In the genomic region with DNA sequence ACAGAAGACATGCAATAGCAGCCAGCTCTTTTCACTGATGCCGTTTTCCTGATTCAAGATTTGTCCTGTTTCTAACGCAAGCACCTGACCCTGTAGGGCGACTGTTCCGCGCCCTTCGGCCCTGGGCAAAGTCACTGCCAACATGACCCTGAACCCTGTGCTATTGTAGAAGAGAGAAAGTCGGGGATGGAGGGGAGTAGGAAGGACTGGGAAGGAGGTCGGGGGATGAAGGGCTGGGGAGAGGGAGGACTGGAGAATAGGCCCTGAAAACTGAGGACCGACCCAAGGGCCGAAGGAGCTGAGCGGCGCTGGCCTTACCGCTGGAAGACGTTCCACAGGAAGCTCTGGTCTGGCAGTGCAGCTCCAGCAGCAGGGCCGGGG, we compare ENCODE assay signal across 8 mouse cellular contexts. TPM values are rescaled to one million over a fixed set of nuclear protein-coding genes. Genes with fewer than 3 reads are reported as not detected.
DNase-seq lines count a peak whose midpoint lies in the region; ATAC-seq and TF ChIP-seq lines count a peak whose summit lies in the region.

No protein-coding gene starts in this region.

- peaks cover 2% of the 10 kb centered on the region for H3K79me2 ChIP-seq in heart, adult 2 months (replicated peaks; ENCODE audit: control insufficient read depth, insufficient read depth, low read length)

- TF ChIP-seq CTCF in heart, adult 2 months (IDR thresholded peaks at IDR 0.05) = no peak
- TF ChIP-seq CTCF in ES-Bruce4 (IDR thresholded peaks at IDR 0.05; ENCODE audit: low read depth, low read length) = no peak
- no peak for TF ChIP-seq CTCF in forebrain, postnatal 0 days (IDR thresholded peaks at IDR 0.05; ENCODE audit: low read depth)
- no peak for TF ChIP-seq CTCF in liver, embryonic 14.5 days (IDR thresholded peaks at IDR 0.05; ENCODE audit: low read depth)

- WGBS in heart, adult 2 months = 2% methylated on average over 15 of the region's 15 CpGs
- 3% methylated on average over 15 of the region's 15 CpGs for WGBS in forebrain, postnatal 0 days
- 2% methylated on average over 15 of the region's 15 CpGs for WGBS in liver, embryonic 14.5 days (ENCODE audit: insufficient replicate concordance)

- peak overlapping the region; percentile 99 for H3K4me3 ChIP-seq in heart, adult 2 months
- peak overlapping the region; percentile 83 for H3K4me3 ChIP-seq in ES-Bruce4 (ENCODE audit: low read depth, low read length)
- H3K4me3 ChIP-seq in forebrain, postnatal 0 days (ENCODE audit: low read depth, low read length) = peak overlapping the region; percentile 72
- H3K4me3 ChIP-seq in liver, embryonic 14.5 days (ENCODE audit: insufficient read depth in 1 of 2, low read depth in 2 of 2, low read length in 2 of 2) = peak overlapping the region; percentile 79 to 97

- intact Hi-C loops in heart, adult 2 months (cut with DNase I) = no loop called here

- H3K36me3 ChIP-seq in heart, adult 2 months (ENCODE audit: control insufficient read depth, insufficient read depth, low read length) = peaks cover 11% of the 10 kb centered on the region; the same call in 1 of the 2 replicates
- no peaks in the 10 kb centered on the region; the same call in 1 of the 2 replicates for H3K36me3 ChIP-seq in ES-Bruce4 (ENCODE audit: control insufficient read depth, insufficient read depth, low read length, poor library complexity, severe bottlenecking)
- H3K36me3 ChIP-seq in forebrain, postnatal 0 days (ENCODE audit: insufficient read depth) = peaks cover 24% of the 10 kb centered on the region
- peaks cover 5% of the 10 kb centered on the region for H3K36me3 ChIP-seq in liver, embryonic 14.5 days (replicated peaks; ENCODE audit: control insufficient read depth, insufficient read depth, low read depth)

- TF ChIP-seq EP300 in heart, adult 2 months (IDR thresholded peaks at IDR 0.05; ENCODE audit: insufficient read depth, low read depth, low read length) = no peak
- no peak for TF ChIP-seq EP300 in ES-Bruce4 (IDR thresholded peaks at IDR 0.05; ENCODE audit: insufficient read depth, low read depth, low read length)
- TF ChIP-seq EP300 in liver, embryonic 14.5 days (IDR thresholded peaks at IDR 0.05; ENCODE audit: low read depth) = no peak

- no peaks in the 10 kb centered on the region for H3K9me3 ChIP-seq in ES-Bruce4 (replicated peaks; ENCODE audit: control insufficient read depth, insufficient read depth, low read length, poor library complexity, severe bottlenecking)
- H3K9me3 ChIP-seq in forebrain, postnatal 0 days (ENCODE audit: low read length) = no peaks in the 10 kb centered on the region
- no peaks in the 10 kb centered on the region for H3K9me3 ChIP-seq in liver, embryonic 14.5 days (ENCODE audit: control insufficient read depth, low read length)

- peak overlapping the region; percentile 90 for H3K4me2 ChIP-seq in forebrain, postnatal 0 days (ENCODE audit: low read depth)
- H3K4me2 ChIP-seq in liver, embryonic 14.5 days (ENCODE audit: low read depth) = peak overlapping the region; percentile 93

- H3K27ac ChIP-seq in heart, adult 2 months = peak overlapping the region; percentile 87
- no peak overlapping the region for H3K27ac ChIP-seq in ES-Bruce4 (ENCODE audit: insufficient read depth, low read length)
- H3K27ac ChIP-seq in forebrain, postnatal 0 days (ENCODE audit: low read depth, low read length) = peak overlapping the region; percentile 78
- H3K27ac ChIP-seq in liver, embryonic 14.5 days = peak overlapping the region; percentile 48

- ATAC-seq in forebrain, postnatal 0 days = no peak
- peak; percentile 35; the same call in 1 of the 2 replicates for ATAC-seq in liver, embryonic 14.5 days (ENCODE audit: insufficient read depth)

- peak overlapping the region; percentile 85 for H3K9ac ChIP-seq in heart, adult 2 months (ENCODE audit: low read depth, low read length)
- peak overlapping the region; percentile 88 for H3K9ac ChIP-seq in ES-Bruce4 (ENCODE audit: low read depth, poor library complexity, severe bottlenecking)
- peak overlapping the region; percentile 90 for H3K9ac ChIP-seq in forebrain, postnatal 0 days
- H3K9ac ChIP-seq in liver, embryonic 14.5 days (replicated peaks) = peak overlapping the region; percentile 91

- no peaks in the 10 kb centered on the region for H3K27me3 ChIP-seq in heart, adult 2 months (ENCODE audit: control insufficient read depth, insufficient read depth, low read length)
- H3K27me3 ChIP-seq in ES-Bruce4 (ENCODE audit: control insufficient read depth, insufficient read depth, low read length, poor library complexity, severe bottlenecking) = no peaks in the 10 kb centered on the region
- no peaks in the 10 kb centered on the region for H3K27me3 ChIP-seq in forebrain, postnatal 0 days (ENCODE audit: insufficient read depth, low read length)
- H3K27me3 ChIP-seq in liver, embryonic 14.5 days (ENCODE audit: control insufficient read depth, insufficient read depth, low read length) = no peaks in the 10 kb centered on the region

- no peak for DNase-seq in heart, adult 2 months
- DNase-seq in heart, postnatal 4 days = no peak
- DNase-seq in forebrain, postnatal 0 days = no peak
- DNase-seq in liver, embryonic 14.5 days (ENCODE audit: low read depth in 3 of 3, low spot score in 3 of 3) = no peak
- DNase-seq in left cerebral cortex, adult 8-10 months (ENCODE audit: low spot score in 2 of 2) = no peak
- no peak for DNase-seq in spleen, adult 18-20 months
- no peak for DNase-seq in urinary bladder, postnatal 4 days (ENCODE audit: low spot score in 2 of 2)

- H3K4me1 ChIP-seq in heart, adult 2 months (ENCODE audit: control insufficient read depth, insufficient read depth, low read length) = no peaks in the 10 kb centered on the region; the same call in 1 of the 2 replicates
- no peaks in the 10 kb centered on the region for H3K4me1 ChIP-seq in ES-Bruce4 (ENCODE audit: control insufficient read depth, insufficient read depth, low read length)
- H3K4me1 ChIP-seq in forebrain, postnatal 0 days (ENCODE audit: insufficient read depth) = 0 out of 2 replicates have a peak, but pooled peaks cover 7% of the 10 kb centered on the region
- peaks cover 14 to 18% of the 10 kb centered on the region in 2 experiments for H3K4me1 ChIP-seq in liver, embryonic 14.5 days (replicated peaks; ENCODE audit: control insufficient read depth in 2 of 2, insufficient read depth in 2 of 2, low read length in 1 of 2)

- TF ChIP-seq POLR2A in heart, adult 2 months (IDR thresholded peaks at IDR 0.05; ENCODE audit: insufficient read depth, low read depth, low read length) = no peak
- TF ChIP-seq POLR2A in ES-Bruce4 (IDR thresholded peaks at IDR 0.05; ENCODE audit: insufficient read depth, low read length) = no peak

RNA-seq across cellular contexts. Expression of gene Pdcd6, which starts 0.6 kb away (rescaled TPM):
- total RNA-seq in heart, adult 2 months (2021) = 10 to 100 TPM; 40.2 to 43.5 TPM
- 51.0 and 84.2 TPM in 2 replicates for polyA plus RNA-seq in heart, adult 2 months (2012; rRNA removed)
- 10 to 100 TPM; 52.0 to 52.3 TPM for total RNA-seq in heart, postnatal 4 days (2021)
- polyA plus RNA-seq in ES-Bruce4 (2011; ENCODE audit: insufficient read depth, insufficient read length, low read depth, missing spikeins) = 88.7 and 97.1 TPM in 2 replicates
- 97.7 and 127 TPM in 2 replicates for total RNA-seq in forebrain, postnatal 0 days (2014; rRNA removed)
- polyA plus RNA-seq in forebrain, postnatal 0 days (2015; fragmentation: Nextera tagmentation; extraction: Ambion mirVana) = 143 TPM in 2 replicates
- polyA plus RNA-seq in liver, embryonic 14.5 days (2012; rRNA removed) = 49.8 and 56.0 TPM in 2 replicates
- polyA plus RNA-seq in liver, embryonic 14.5 days (2014; fragmentation: Nextera tagmentation; extraction: Ambion mirVana) = 73.4 and 80.9 TPM in 2 replicates
- total RNA-seq in left cerebral cortex, adult 8-10 months (2022) = 10 to 100 TPM; 80.1 to 87.1 (median 82.4) TPM

RNA-seq across cellular contexts. Expression of gene Ahrr, which starts 24.6 kb away (rescaled TPM):
- under 1 TPM; 0.89 to 0.91 TPM for total RNA-seq in heart, adult 2 months (2021)
- 1.2 and 2.7 TPM in 2 replicates for polyA plus RNA-seq in heart, adult 2 months (2012; rRNA removed)
- total RNA-seq in heart, postnatal 4 days (2021) = 1 to 10 TPM; 1.6 to 1.8 TPM
- 0.37 and 1.7 TPM in 2 replicates for polyA plus RNA-seq in ES-Bruce4 (2011; ENCODE audit: insufficient read depth, insufficient read length, low read depth, missing spikeins)
- total RNA-seq in forebrain, postnatal 0 days (2014; rRNA removed) = 2.1 and 2.9 TPM in 2 replicates
- polyA plus RNA-seq in forebrain, postnatal 0 days (2015; fragmentation: Nextera tagmentation; extraction: Ambion mirVana) = 0.64 and 0.80 TPM in 2 replicates
- polyA plus RNA-seq in liver, embryonic 14.5 days (2012; rRNA removed) = 0.05 and 0.08 TPM in 2 replicates
- polyA plus RNA-seq in liver, embryonic 14.5 days (2014; fragmentation: Nextera tagmentation; extraction: Ambion mirVana) = 0.05 and 0.17 TPM in 2 replicates
- 1 to 10 TPM in 3 of 4 experiments, under 1 TPM in 1; 0.85 to 2.0 (median 1.2) TPM for total RNA-seq in left cerebral cortex, adult 8-10 months (2022)

RNA-seq across cellular contexts. Expression of gene Sdha, which starts 33.3 kb away (rescaled TPM):
- 1,000 to 10,000 TPM; 1,363 to 1,571 TPM for total RNA-seq in heart, adult 2 months (2021)
- polyA plus RNA-seq in heart, adult 2 months (2012; rRNA removed) = 687 and 1,076 TPM in 2 replicates
- 1,000 to 10,000 TPM in 1 of 2 experiments, 100 to 1,000 TPM in 1; 966 to 1,001 TPM for total RNA-seq in heart, postnatal 4 days (2021)
- 219 and 239 TPM in 2 replicates for polyA plus RNA-seq in ES-Bruce4 (2011; ENCODE audit: insufficient read depth, insufficient read length, low read depth, missing spikeins)
- 91.5 and 166 TPM in 2 replicates for total RNA-seq in forebrain, postnatal 0 days (2014; rRNA removed)
- 157 and 179 TPM in 2 replicates for polyA plus RNA-seq in forebrain, postnatal 0 days (2015; fragmentation: Nextera tagmentation; extraction: Ambion mirVana)
- polyA plus RNA-seq in liver, embryonic 14.5 days (2012; rRNA removed) = 56.6 and 78.7 TPM in 2 replicates
- polyA plus RNA-seq in liver, embryonic 14.5 days (2014; fragmentation: Nextera tagmentation; extraction: Ambion mirVana) = 118 and 130 TPM in 2 replicates
- 100 to 1,000 TPM; 345 to 381 (median 357) TPM for total RNA-seq in left cerebral cortex, adult 8-10 months (2022)

RNA-seq across cellular contexts. Expression of gene Ccdc127, which starts 33.3 kb away (rescaled TPM):
- total RNA-seq in heart, adult 2 months (2021) = 10 to 100 TPM; 51.3 to 53.5 TPM
- polyA plus RNA-seq in heart, adult 2 months (2012; rRNA removed) = 5.5 and 7.5 TPM in 2 replicates
- total RNA-seq in heart, postnatal 4 days (2021) = 10 to 100 TPM; 42.1 to 42.3 TPM
- polyA plus RNA-seq in ES-Bruce4 (2011; ENCODE audit: insufficient read depth, insufficient read length, low read depth, missing spikeins) = 55.8 TPM in 2 replicates
- 22.2 and 34.2 TPM in 2 replicates for total RNA-seq in forebrain, postnatal 0 days (2014; rRNA removed)
- 35.1 and 39.8 TPM in 2 replicates for polyA plus RNA-seq in forebrain, postnatal 0 days (2015; fragmentation: Nextera tagmentation; extraction: Ambion mirVana)
- polyA plus RNA-seq in liver, embryonic 14.5 days (2012; rRNA removed) = 2.1 and 4.4 TPM in 2 replicates
- polyA plus RNA-seq in liver, embryonic 14.5 days (2014; fragmentation: Nextera tagmentation; extraction: Ambion mirVana) = 16.2 and 16.7 TPM in 2 replicates
- 10 to 100 TPM; 78.1 to 94.3 (median 82.4) TPM for total RNA-seq in left cerebral cortex, adult 8-10 months (2022)

RNA-seq across cellular contexts. Expression of gene Lrrc14b, which starts 47.0 kb away (rescaled TPM):
- 10 to 100 TPM; 69.4 to 75.1 TPM for total RNA-seq in heart, adult 2 months (2021)
- 99.4 and 167 TPM in 2 replicates for polyA plus RNA-seq in heart, adult 2 months (2012; rRNA removed)
- 10 to 100 TPM; 19.9 to 22.5 TPM for total RNA-seq in heart, postnatal 4 days (2021)
- not detected in 2 replicates for polyA plus RNA-seq in ES-Bruce4 (2011; ENCODE audit: insufficient read depth, insufficient read length, low read depth, missing spikeins)
- total RNA-seq in forebrain, postnatal 0 days (2014; rRNA removed) = not detected in 2 replicates
- not detected in 2 replicates for polyA plus RNA-seq in forebrain, postnatal 0 days (2015; fragmentation: Nextera tagmentation; extraction: Ambion mirVana)
- 0.01 and 0.02 TPM in 2 replicates for polyA plus RNA-seq in liver, embryonic 14.5 days (2012; rRNA removed)
- polyA plus RNA-seq in liver, embryonic 14.5 days (2014; fragmentation: Nextera tagmentation; extraction: Ambion mirVana) = not detected in 2 replicates
- total RNA-seq in left cerebral cortex, adult 8-10 months (2022) = under 1 TPM; 0.11 to 0.35 (median 0.19) TPM
